Mouse (Mus musculus) cerebellum, adult 9-10 months (tissue): ENCODE data around the gene Churc1.

ENCODE experiments used
- DNase-seq: peaks from one replicate; pipeline ENCODE4 v3.0.0; 2022

Gene Churc1

GRCm38 (mm10) chr12:76795350-76795749 lies 30.0 kb downstream of the Churc1 start, which contains the start of gene Gpx2:
Gpx2 (minus strand) TSS chr12:76795554.
- no peak for DNase-seq

- no peak for DNase-seq
These were observed 31.7 kb downstream of the Churc1 start for GRCm38 (mm10) chr12:76796938-76797539.

- DNase-seq: no peak
These were observed 32.8 kb downstream of the Churc1 start for GRCm38 (mm10) chr12:76798008-76798720.

GRCm38 (mm10) chr12:76803028-76803427 lies 37.7 kb downstream of the Churc1 start:
- DNase-seq: no peak

- peak; percentile 88 for DNase-seq
These were observed 38.4 kb downstream of the Churc1 start for GRCm38 (mm10) chr12:76803700-76804252.

GRCm38 (mm10) chr12:76805056-76805811 lies 39.9 kb downstream of the Churc1 start:
- peak; percentile 99 for DNase-seq

GRCm38 (mm10) chr12:76807796-76808195 lies 42.5 kb downstream of the Churc1 start:
- DNase-seq: no peak

GRCm38 (mm10) chr12:76810491-76810890 lies 45.2 kb downstream of the Churc1 start:
- DNase-seq: no peak

- peak; percentile 83 for DNase-seq
These were observed 45.7 kb downstream of the Churc1 start for GRCm38 (mm10) chr12:76811006-76811405.

- DNase-seq: no peak
These were observed 48.2 kb downstream of the Churc1 start for GRCm38 (mm10) chr12:76813543-76813942.

GRCm38 (mm10) chr12:76814120-76814519 lies 48.8 kb downstream of the Churc1 start:
- peak; percentile 73 for DNase-seq

GRCm38 (mm10) chr12:76816720-76817119 lies 51.4 kb downstream of the Churc1 start:
- no peak for DNase-seq

- DNase-seq: peak; percentile 69
These were observed 51.8 kb downstream of the Churc1 start for GRCm38 (mm10) chr12:76817176-76817575.

- no peak for DNase-seq
These were observed 52.8 kb downstream of the Churc1 start for GRCm38 (mm10) chr12:76818120-76818519.

- peak; percentile 43 for DNase-seq
These were observed 53.6 kb downstream of the Churc1 start for GRCm38 (mm10) chr12:76818908-76819307.

- peak; percentile 45 for DNase-seq
These were observed 54.5 kb downstream of the Churc1 start for GRCm38 (mm10) chr12:76819816-76820215.

GRCm38 (mm10) chr12:76820615-76821014 lies 55.3 kb downstream of the Churc1 start:
- DNase-seq: peak; percentile 68

GRCm38 (mm10) chr12:76822002-76822650 lies 56.8 kb downstream of the Churc1 start:
- DNase-seq: peak; percentile 72

GRCm38 (mm10) chr12:76822651-76823041 lies 57.3 kb downstream of the Churc1 start, which contains the start of gene Rab15:
Rab15 (minus strand) TSS chr12:76822908.
- peak; percentile 71 for DNase-seq

- no peak for DNase-seq
These were observed 59.9 kb downstream of the Churc1 start for GRCm38 (mm10) chr12:76825283-76825682.

- DNase-seq: peak; percentile 73
These were observed 67.4 kb downstream of the Churc1 start for GRCm38 (mm10) chr12:76832704-76833103.
